Mouse (Mus musculus): ENCODE data around the gene Pakap. TPM values are rescaled to one million over a fixed set of nuclear protein-coding genes. Genes with fewer than 3 reads are reported as not detected.

Gene Pakap
- polyA plus RNA-seq, 1 experiment from 2014 or later: 57.5 TPM

- peak overlapping the region; percentile 54 for H3K27ac ChIP-seq (ENCODE audit: low read length)
Measured at GRCm38 (mm10) chr4:57625756-57626155, 57.8 kb downstream of the Pakap start.

GRCm38 (mm10) chr4:57626921-57627320 is 58.9 kb downstream of the Pakap start:
- H3K4me1 ChIP-seq (ENCODE audit: control insufficient read depth, insufficient read depth, low read length): peaks cover 39% of the 10 kb centered on the region

More at GRCm38 (mm10) chr4:57625756-57626155, 57.8 kb downstream of the Pakap start:
- Histone ChIP-seq H3K9me3 (replicated peaks; ENCODE audit: control insufficient read depth, low read length) (no peaks in the 10 kb centered on the region), H3K4me1 (ENCODE audit: control insufficient read depth, insufficient read depth, low read length) (peaks cover 34% of the 10 kb centered on the region), H3K4me3 (ENCODE audit: low read length) (no peak overlapping the region), H3K4me2 (ENCODE audit: low read depth, low read length) (no peak overlapping the region), H3K9ac (ENCODE audit: low read length) (no peak overlapping the region), H3K36me3 (ENCODE audit: control insufficient read depth, insufficient read depth) (no peaks in the 10 kb centered on the region), H3K27me3 (ENCODE audit: control insufficient read depth, insufficient read depth, low read length) (no peaks in the 10 kb centered on the region)
- no peak for ATAC-seq (replicated peaks; ENCODE audit: extremely low read depth, insufficient read depth, low FRiP score)
- WGBS: 58% methylated on average over 1 of the region's 1 CpGs

GRCm38 (mm10) chr4:57632386-57632785 is 64.4 kb downstream of the Pakap start:
- Histone ChIP-seq H3K4me2 (ENCODE audit: low read depth, low read length) (no peak overlapping the region), H3K27me3 (ENCODE audit: control insufficient read depth, insufficient read depth, low read length) (no peaks in the 10 kb centered on the region), H3K4me1 (ENCODE audit: control insufficient read depth, insufficient read depth, low read length) (peaks cover 52% of the 10 kb centered on the region), H3K36me3 (ENCODE audit: control insufficient read depth, insufficient read depth) (no peaks in the 10 kb centered on the region), H3K27ac (ENCODE audit: low read length) (peak overlapping the region; percentile 26; the same call in 1 of the 2 replicates), H3K9me3 (replicated peaks; ENCODE audit: control insufficient read depth, low read length) (no peaks in the 10 kb centered on the region), H3K4me3 (ENCODE audit: low read length) (no peak overlapping the region), H3K9ac (ENCODE audit: low read length) (no peak overlapping the region)
- WGBS: 47% methylated on average over 5 of the region's 5 CpGs
- 0 out of 2 replicates have a peak, but pooled peaks have one; percentile 38 for ATAC-seq (replicated peaks; ENCODE audit: extremely low read depth, insufficient read depth, low FRiP score)

More at GRCm38 (mm10) chr4:57626921-57627320, 58.9 kb downstream of the Pakap start:
- Histone ChIP-seq H3K9ac (ENCODE audit: low read length) (no peak overlapping the region), H3K9me3 (replicated peaks; ENCODE audit: control insufficient read depth, low read length) (no peaks in the 10 kb centered on the region), H3K4me3 (ENCODE audit: low read length) (no peak overlapping the region), H3K4me2 (ENCODE audit: low read depth, low read length) (no peak overlapping the region), H3K27ac (ENCODE audit: low read length) (no peak overlapping the region), H3K27me3 (ENCODE audit: control insufficient read depth, insufficient read depth, low read length) (no peaks in the 10 kb centered on the region), H3K36me3 (ENCODE audit: control insufficient read depth, insufficient read depth) (no peaks in the 10 kb centered on the region)
- 91% methylated on average over 5 of the region's 5 CpGs for WGBS
- no peak for ATAC-seq (replicated peaks; ENCODE audit: extremely low read depth, insufficient read depth, low FRiP score)

- Histone ChIP-seq H3K4me3 (ENCODE audit: low read length) (no peak overlapping the region), H3K27ac (ENCODE audit: low read length) (no peak overlapping the region; the same call in 1 of the 2 replicates), H3K4me1 (ENCODE audit: control insufficient read depth, insufficient read depth, low read length) (peaks cover 54% of the 10 kb centered on the region), H3K27me3 (ENCODE audit: control insufficient read depth, insufficient read depth, low read length) (no peaks in the 10 kb centered on the region), H3K9me3 (replicated peaks; ENCODE audit: control insufficient read depth, low read length) (no peaks in the 10 kb centered on the region), H3K9ac (ENCODE audit: low read length) (no peak overlapping the region), H3K4me2 (ENCODE audit: low read depth, low read length) (no peak overlapping the region), H3K36me3 (ENCODE audit: control insufficient read depth, insufficient read depth) (no peaks in the 10 kb centered on the region)
- 91% methylated on average over 7 of the region's 7 CpGs for WGBS
- no peak for ATAC-seq (replicated peaks; ENCODE audit: extremely low read depth, insufficient read depth, low FRiP score)
Measured at GRCm38 (mm10) chr4:57633052-57633451, 65.1 kb downstream of the Pakap start.

GRCm38 (mm10) chr4:57634956-57635355 is 67.0 kb downstream of the Pakap start:
- 51% methylated on average over 1 of the region's 1 CpGs for WGBS
- ATAC-seq (replicated peaks; ENCODE audit: extremely low read depth, insufficient read depth, low FRiP score): no peak
- Histone ChIP-seq H3K4me3 (ENCODE audit: low read length) (no peak overlapping the region), H3K27ac (ENCODE audit: low read length) (peak overlapping the region; percentile 65), H3K4me1 (ENCODE audit: control insufficient read depth, insufficient read depth, low read length) (peaks cover 73% of the 10 kb centered on the region), H3K4me2 (ENCODE audit: low read depth, low read length) (no peak overlapping the region), H3K9me3 (replicated peaks; ENCODE audit: control insufficient read depth, low read length) (no peaks in the 10 kb centered on the region), H3K27me3 (ENCODE audit: control insufficient read depth, insufficient read depth, low read length) (no peaks in the 10 kb centered on the region), H3K36me3 (ENCODE audit: control insufficient read depth, insufficient read depth) (no peaks in the 10 kb centered on the region), H3K9ac (ENCODE audit: low read length) (no peak overlapping the region)

- Histone ChIP-seq H3K9ac (ENCODE audit: low read length) (no peak overlapping the region), H3K4me2 (ENCODE audit: low read depth, low read length) (peak overlapping the region; percentile 63; the same call in 1 of the 2 replicates), H3K4me1 (ENCODE audit: control insufficient read depth, insufficient read depth, low read length) (peaks cover 69% of the 10 kb centered on the region), H3K27me3 (ENCODE audit: control insufficient read depth, insufficient read depth, low read length) (no peaks in the 10 kb centered on the region), H3K9me3 (replicated peaks; ENCODE audit: control insufficient read depth, low read length) (no peaks in the 10 kb centered on the region), H3K27ac (ENCODE audit: low read length) (0 out of 2 replicates have a peak overlapping the region, but pooled peaks have one; percentile 9), H3K4me3 (ENCODE audit: low read length) (no peak overlapping the region), H3K36me3 (ENCODE audit: control insufficient read depth, insufficient read depth) (no peaks in the 10 kb centered on the region)
- no peak for ATAC-seq (replicated peaks; ENCODE audit: extremely low read depth, insufficient read depth, low FRiP score)
- 60% methylated on average over 9 of the region's 9 CpGs for WGBS
Measured at GRCm38 (mm10) chr4:57636782-57637482, 69.0 kb downstream of the Pakap start.

- H3K4me3 ChIP-seq (ENCODE audit: low read length): peak overlapping the region; percentile 18; the same call in 1 of the 2 replicates
- H3K9ac ChIP-seq (ENCODE audit: low read length): peak overlapping the region; percentile 32
- 0 out of 2 replicates have a peak, but pooled peaks have one; percentile 47 for ATAC-seq (replicated peaks; ENCODE audit: extremely low read depth, insufficient read depth, low FRiP score)
- peak overlapping the region; percentile 14; the same call in 1 of the 2 replicates for H3K27ac ChIP-seq (ENCODE audit: low read length)
- H3K36me3 ChIP-seq (ENCODE audit: control insufficient read depth, insufficient read depth): no peaks in the 10 kb centered on the region
- no peaks in the 10 kb centered on the region for H3K9me3 ChIP-seq (replicated peaks; ENCODE audit: control insufficient read depth, low read length)
- no peaks in the 10 kb centered on the region for H3K27me3 ChIP-seq (ENCODE audit: control insufficient read depth, insufficient read depth, low read length)
- H3K4me1 ChIP-seq (ENCODE audit: control insufficient read depth, insufficient read depth, low read length): peaks cover 61% of the 10 kb centered on the region
- peak overlapping the region; percentile 63 for H3K4me2 ChIP-seq (ENCODE audit: low read depth, low read length)
- 27% methylated on average over 24 of the region's 24 CpGs for WGBS
Measured at GRCm38 (mm10) chr4:57637636-57638386, 69.8 kb downstream of the Pakap start.

- H3K27me3 ChIP-seq (ENCODE audit: control insufficient read depth, insufficient read depth, low read length): no peaks in the 10 kb centered on the region
- H3K9me3 ChIP-seq (replicated peaks; ENCODE audit: control insufficient read depth, low read length): no peaks in the 10 kb centered on the region
- 61% methylated on average over 9 of the region's 9 CpGs for WGBS
- H3K4me3 ChIP-seq (ENCODE audit: low read length): no peak overlapping the region
- H3K4me1 ChIP-seq (ENCODE audit: control insufficient read depth, insufficient read depth, low read length): peaks cover 53% of the 10 kb centered on the region
- H3K27ac ChIP-seq (ENCODE audit: low read length): 0 out of 2 replicates have a peak overlapping the region, but pooled peaks have one; percentile 0
- H3K4me2 ChIP-seq (ENCODE audit: low read depth, low read length): no peak overlapping the region
- H3K36me3 ChIP-seq (ENCODE audit: control insufficient read depth, insufficient read depth): no peaks in the 10 kb centered on the region
- ATAC-seq (replicated peaks; ENCODE audit: extremely low read depth, insufficient read depth, low FRiP score): no peak
- H3K9ac ChIP-seq (ENCODE audit: low read length): no peak overlapping the region
Measured at GRCm38 (mm10) chr4:57638941-57639340, 71.0 kb downstream of the Pakap start.

- H3K27me3 ChIP-seq (ENCODE audit: control insufficient read depth, insufficient read depth, low read length): no peaks in the 10 kb centered on the region
- WGBS: 20% methylated on average over 7 of the region's 7 CpGs
- H3K4me2 ChIP-seq (ENCODE audit: low read depth, low read length): peak overlapping the region; percentile 55
- H3K27ac ChIP-seq (ENCODE audit: low read length): peak overlapping the region; percentile 44; the same call in 1 of the 2 replicates
- no peak overlapping the region for H3K9ac ChIP-seq (ENCODE audit: low read length)
- peaks cover 4% of the 10 kb centered on the region for H3K36me3 ChIP-seq (ENCODE audit: control insufficient read depth, insufficient read depth)
- peaks cover 46% of the 10 kb centered on the region for H3K4me1 ChIP-seq (ENCODE audit: control insufficient read depth, insufficient read depth, low read length)
- ATAC-seq (replicated peaks; ENCODE audit: extremely low read depth, insufficient read depth, low FRiP score): 0 out of 2 replicates have a peak, but pooled peaks have one; percentile 26
- no peaks in the 10 kb centered on the region for H3K9me3 ChIP-seq (replicated peaks; ENCODE audit: control insufficient read depth, low read length)
- H3K4me3 ChIP-seq (ENCODE audit: low read length): peak overlapping the region; percentile 18
Measured at GRCm38 (mm10) chr4:57640222-57640621, 72.2 kb downstream of the Pakap start.

Measured in heart, embryonic 16.5 days (tissue).